Mouse (Mus musculus): Measurements from ENCODE around the gene Gtf2e1.
A peak's percentile ranks its signal among the peaks of the same experiment; 100 is the strongest.

Gtf2e1 gene

DNA sequence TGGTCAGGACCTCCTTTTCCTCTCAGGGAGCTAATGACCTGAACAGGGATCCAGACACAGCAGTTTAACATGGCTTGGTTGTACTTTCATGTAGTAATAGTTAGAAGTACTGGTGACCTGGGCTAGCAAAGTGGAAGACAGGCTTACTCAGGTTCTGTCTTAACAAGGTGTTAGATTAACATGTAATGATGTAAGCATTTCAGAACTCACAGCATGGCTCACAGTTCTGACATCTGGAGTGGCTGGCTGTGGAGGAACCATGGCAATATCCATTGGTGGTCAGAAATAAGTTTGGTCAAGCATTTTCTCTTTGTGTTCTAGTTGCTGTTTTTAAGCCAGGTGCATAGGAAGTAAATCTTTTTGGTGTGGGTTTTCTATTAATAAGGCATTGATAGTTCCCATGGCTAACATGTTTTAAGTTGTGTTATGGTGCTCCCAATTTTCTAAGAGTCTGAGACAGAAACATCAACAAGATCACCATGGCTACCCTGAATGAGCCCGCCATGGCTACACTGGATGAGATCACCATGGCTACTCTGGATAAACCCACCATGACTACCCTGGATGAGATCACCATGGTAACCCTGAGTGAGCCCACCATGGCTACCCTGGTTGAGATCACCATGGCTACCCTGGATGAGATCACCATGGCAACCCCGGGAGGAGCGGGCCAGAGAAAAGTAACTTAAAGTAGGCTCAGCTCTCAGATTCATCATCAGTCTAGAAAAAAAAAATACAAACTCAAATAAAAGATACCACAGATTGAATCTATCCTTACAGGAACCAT lies 52.6 kb downstream of the Gtf2e1 start:
- peak; percentile 62 for DNase-seq (ENCODE audit: low read depth, low spot score)

DNA sequence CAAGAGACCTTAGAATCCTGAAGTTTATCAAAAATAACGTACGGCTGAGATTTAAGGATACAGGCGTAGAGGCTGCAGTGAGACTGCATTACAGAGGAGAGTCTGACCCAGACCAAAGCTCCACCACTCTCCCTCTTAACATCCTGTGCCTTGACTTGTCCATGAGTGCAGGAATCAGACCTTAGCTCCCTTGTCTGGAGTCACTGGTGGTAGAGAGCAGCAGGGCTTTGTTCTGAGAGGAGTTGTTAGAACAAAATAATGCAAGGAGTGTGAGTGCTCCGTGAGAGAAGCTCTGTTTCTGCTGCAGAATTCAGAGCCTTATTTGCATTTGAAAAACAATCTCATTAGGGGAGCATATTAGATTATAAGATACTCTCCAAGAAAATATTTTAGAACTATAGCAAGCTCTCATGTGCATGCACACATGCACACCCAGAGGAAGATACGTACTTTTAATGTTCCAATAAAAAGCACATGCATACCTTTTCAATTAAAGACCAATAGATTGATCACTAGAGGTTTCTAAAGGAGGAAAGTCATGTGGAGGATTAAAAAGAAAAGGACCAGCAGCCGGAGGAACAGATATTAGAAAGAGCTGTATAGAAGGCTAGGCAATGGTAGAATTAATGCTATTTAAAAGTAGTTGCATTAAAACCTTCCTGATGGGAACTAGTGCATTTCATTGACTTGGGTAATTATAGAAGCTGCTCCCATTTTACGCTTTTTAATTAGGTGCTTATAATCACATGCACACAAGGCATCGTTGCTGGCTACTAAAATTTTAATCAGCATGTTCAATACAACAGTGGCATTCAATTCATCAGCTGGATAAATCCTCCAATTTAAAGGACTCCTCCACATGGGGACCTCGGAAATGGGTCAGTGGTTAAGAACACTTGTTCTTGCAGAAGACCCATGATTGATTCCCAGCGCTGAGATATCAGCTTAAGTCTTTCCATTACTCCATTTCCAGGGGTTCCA lies 61.0 kb downstream of the Gtf2e1 start:
- DNase-seq (ENCODE audit: low read depth, low spot score), result no peak

DNA sequence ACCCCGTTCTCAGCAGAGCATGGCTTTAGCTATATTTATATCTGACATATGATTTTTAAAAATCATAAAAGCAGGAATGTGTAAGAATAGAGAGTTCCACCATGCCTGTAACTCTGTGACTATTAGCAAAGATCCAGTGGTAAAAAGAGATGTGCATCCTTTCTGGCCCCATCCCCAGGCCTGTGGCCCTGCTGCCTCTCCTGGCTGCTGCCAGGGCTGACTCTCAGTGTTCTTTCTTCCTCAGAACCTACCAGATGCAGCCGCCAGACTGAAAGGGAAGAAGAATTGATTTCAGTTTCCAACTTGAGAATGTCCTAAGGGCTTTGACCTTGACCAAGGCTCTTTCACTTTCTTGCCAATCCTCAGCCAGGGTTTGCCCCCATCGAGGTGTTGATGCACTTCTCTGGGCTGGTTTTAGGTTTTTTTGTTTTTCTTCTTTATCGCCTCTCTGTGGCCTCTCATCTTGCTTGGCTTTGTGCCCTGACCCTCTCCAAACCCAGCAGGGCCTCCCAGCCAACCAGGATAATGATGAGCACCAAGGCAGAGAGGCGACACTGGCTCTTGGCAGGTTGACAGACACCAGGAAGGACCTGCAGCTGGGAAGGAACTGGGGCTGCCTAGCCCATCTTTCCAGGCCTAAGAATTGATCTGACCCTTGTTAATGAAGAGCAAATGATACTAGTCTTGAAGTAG lies 66.8 kb downstream of the Gtf2e1 start:
- peak; percentile 67 for DNase-seq (ENCODE audit: low read depth, low spot score)

DNA sequence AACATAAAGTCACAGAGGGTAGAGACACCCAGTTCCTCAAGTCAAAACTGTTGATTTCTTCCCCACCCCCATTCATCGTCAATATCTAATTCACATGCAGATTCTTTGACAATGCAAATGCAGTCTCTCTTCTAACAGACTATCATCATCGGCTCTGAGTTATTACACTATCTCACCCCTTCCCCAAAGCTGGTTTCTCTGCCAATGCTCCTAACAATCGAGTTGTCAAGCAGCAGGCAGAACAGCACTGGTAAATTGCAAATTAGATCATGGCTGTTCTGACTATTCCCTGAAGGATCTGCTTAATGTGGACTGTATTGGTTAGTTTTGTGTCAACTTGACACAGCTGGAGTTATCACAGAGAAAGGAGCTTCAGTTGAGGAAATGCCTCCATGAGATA lies 70.0 kb downstream of the Gtf2e1 start:
- no peak for DNase-seq (ENCODE audit: low read depth, low spot score)

DNA sequence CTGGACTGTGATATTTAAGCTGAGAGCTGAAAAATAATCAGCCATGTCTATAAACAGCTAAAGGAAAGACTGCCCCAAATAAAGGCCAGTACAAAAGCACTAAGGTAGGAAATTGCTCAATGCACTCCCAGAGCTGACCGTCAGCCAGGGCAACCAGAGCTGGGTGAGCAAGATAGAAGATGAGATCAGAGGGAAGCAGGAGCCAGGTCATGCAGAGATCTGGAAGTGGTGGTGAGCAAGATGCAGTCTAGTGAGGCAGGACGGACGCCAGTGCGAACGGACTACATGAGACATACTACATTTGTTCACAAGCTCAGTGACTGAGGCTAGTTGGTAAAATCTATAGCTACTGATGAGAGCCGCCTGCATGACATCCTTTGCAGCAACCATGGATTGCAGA lies 75.6 kb downstream of the Gtf2e1 start:
- peak; percentile 95 for DNase-seq (ENCODE audit: low read depth, low spot score)

DNA sequence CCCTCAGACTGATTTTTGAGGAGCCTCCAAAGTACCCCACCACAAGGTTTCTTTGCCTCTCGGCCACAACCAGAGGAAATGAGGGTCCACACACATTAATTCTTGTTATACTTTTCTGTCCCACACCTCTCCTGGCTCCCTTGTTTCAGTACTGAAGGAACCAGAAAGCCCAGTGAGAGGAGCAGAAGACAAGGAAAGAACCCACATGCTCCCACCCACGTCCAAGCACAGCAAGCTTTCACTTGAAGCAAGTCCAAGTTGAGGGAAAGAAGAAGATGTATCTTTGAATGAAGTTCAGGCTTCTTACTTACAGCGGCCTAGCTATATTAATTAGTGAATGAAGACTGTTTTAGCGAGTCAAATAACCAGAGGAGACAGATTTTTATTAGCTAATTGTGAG lies 76.7 kb downstream of the Gtf2e1 start:
- DNase-seq (ENCODE audit: low read depth, low spot score), result peak; percentile 70

DNA sequence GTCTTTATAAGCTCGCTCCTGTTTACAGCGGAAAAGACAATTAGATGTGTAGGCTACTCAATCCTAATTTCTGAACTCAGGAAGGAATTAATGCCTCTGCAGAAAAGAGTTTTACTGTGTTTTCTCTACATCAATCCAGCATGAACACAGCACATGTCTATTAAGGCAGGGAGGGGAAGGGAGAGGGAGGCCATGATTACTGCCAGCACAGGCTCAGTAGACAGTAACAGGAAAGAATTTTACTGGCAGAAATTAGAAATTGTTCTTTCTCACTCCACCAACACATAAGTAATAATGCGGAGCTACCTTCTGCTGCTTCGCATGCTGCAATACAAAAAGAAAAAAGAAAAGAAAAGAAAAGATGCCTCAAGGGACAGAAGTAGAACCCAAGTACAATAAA lies 78.0 kb downstream of the Gtf2e1 start:
- DNase-seq (ENCODE audit: low read depth, low spot score), result peak; percentile 56

All from brain, adult 2 months (tissue).